Mouse (Mus musculus) megakaryocyte, embryonic 14.5 days (primary cell): ENCODE measurements at regions not wholly inside any gene's neighbourhood (a gene's known extent, or its start where the extent isn't known, plus 50 kb on each side); places are given as distances from the start of the nearest gene placed in this dataset.

Source experiments
- H3K27me3 ChIP-seq: replicated peaks from 2 replicates; pipeline ENCODE3; 2012; ENCODE audit warnings: inconsistent platforms
- H3K36me3 ChIP-seq: replicated peaks from 2 replicates; pipeline ENCODE3; 2012; ENCODE audit warnings: low read length, inconsistent platforms, mixed read lengths
- H3K4me1 ChIP-seq: 2 replicates; pipeline ENCODE4 v1.6.1; 2012; ENCODE audit warnings: inconsistent platforms
- H3K4me3 ChIP-seq: replicated peaks from 2 replicates; pipeline ENCODE3; 2012; ENCODE audit warnings: moderate library complexity, mild to moderate bottlenecking, inconsistent platforms
- H3K9me3 ChIP-seq: 2 replicates; pipeline ENCODE4 v1.6.1; 2012; ENCODE audit warnings: inconsistent platforms
- FLI1 ChIP-seq: IDR thresholded peaks from 2 replicates; pipeline ENCODE4 v1.6.1; 2012; ENCODE audit warnings: low read length, inconsistent platforms, mixed read lengths
- GATA1 ChIP-seq: IDR thresholded peaks from 3 replicates; pipeline ENCODE4 v1.6.1; 2012; ENCODE audit warnings: mixed read lengths, low read length, inconsistent platforms, borderline replicate concordance

DNA sequence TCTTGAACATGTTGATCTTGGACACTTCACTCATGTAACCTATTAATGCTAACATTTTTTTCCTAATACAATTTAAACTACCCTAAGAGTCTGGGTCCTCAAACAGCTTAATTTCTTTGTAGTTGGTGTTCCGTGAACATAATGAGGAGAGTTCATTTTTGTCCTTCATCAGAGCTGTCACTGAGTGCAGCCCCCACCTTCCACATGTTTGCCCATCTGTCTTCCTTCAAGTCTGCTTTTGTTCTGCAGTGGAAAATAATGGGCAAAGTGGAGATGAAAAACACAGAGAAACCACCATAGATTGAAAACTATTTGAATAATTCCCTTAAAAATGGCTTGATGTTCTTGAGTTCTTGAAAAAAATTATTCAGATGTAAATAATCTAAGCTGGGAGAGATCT, 369.5 kb upstream of the Nrp1 start:
- no peak for TF ChIP-seq GATA1
- TF ChIP-seq FLI1: no peak
- no peaks in the 10 kb centered on the region for H3K36me3 ChIP-seq
- H3K4me1 ChIP-seq: no peaks in the 10 kb centered on the region
- H3K9me3 ChIP-seq: no peaks in the 10 kb centered on the region
- H3K27me3 ChIP-seq: no peaks in the 10 kb centered on the region
- H3K4me3 ChIP-seq: no peak overlapping the region

GRCm38 (mm10) chr8:127994898-127995297, 363.5 kb upstream of the Nrp1 start:
- TF ChIP-seq GATA1 (no peak), FLI1 (no peak)

DNA sequence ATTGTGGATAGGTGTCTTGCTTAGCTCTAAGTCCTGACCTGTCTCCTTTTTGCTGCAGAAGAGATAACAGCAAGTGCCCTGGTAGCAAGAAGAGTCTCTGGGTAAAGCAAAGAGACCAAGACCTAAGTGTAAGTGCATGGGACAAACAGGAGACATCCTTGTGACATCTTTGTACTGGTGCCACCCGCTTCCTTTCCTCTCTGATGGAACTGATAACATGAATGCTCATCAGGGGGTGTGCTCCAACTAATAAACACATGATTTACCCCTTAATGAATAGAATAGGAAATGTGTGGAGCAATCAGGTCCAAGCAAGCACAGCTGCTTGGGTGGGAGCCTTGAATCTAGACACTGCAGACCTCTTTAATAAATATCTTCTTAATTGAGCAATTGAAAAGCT, 362.9 kb upstream of the Nrp1 start:
- no peaks in the 10 kb centered on the region for H3K4me1 ChIP-seq
- no peaks in the 10 kb centered on the region for H3K36me3 ChIP-seq
- TF ChIP-seq FLI1 (no peak), GATA1 (no peak)
- no peaks in the 10 kb centered on the region for H3K9me3 ChIP-seq
- no peaks in the 10 kb centered on the region for H3K27me3 ChIP-seq
- H3K4me3 ChIP-seq: no peak overlapping the region

More at GRCm38 (mm10) chr8:127994898-127995297, 363.5 kb upstream of the Nrp1 start:
- Histone ChIP-seq H3K4me3 (no peak overlapping the region), H3K4me1 (no peaks in the 10 kb centered on the region), H3K9me3 (no peaks in the 10 kb centered on the region), H3K27me3 (no peaks in the 10 kb centered on the region), H3K36me3 (no peaks in the 10 kb centered on the region)

GRCm38 (mm10) chr8:128002386-128002785, 356.0 kb upstream of the Nrp1 start:
- H3K4me3 ChIP-seq: no peak overlapping the region
- TF ChIP-seq GATA1: no peak
- no peak for TF ChIP-seq FLI1
- H3K36me3 ChIP-seq: no peaks in the 10 kb centered on the region
- no peaks in the 10 kb centered on the region for H3K27me3 ChIP-seq
- no peaks in the 10 kb centered on the region for H3K4me1 ChIP-seq
- no peaks in the 10 kb centered on the region for H3K9me3 ChIP-seq

DNA sequence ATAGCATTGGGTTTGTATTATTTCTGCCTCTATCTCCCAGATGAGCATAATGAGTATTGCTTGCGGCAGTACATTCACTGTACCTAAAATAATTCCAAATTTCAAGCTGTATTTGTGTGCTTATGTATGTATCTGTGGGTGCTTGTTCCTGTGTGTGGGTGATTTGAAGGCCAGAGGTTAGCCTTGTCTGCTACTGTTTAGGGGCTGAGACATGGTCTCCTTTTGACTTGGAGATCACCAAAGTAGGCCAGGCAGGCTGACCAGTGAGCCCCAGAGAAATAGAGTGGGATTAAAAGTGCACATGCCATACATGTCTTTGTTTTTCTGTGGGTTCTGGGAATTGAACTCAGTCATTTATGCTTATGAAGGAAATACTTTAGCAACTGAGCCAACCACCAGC, 355.6 kb upstream of the Nrp1 start:
- H3K4me1 ChIP-seq: no peaks in the 10 kb centered on the region
- no peaks in the 10 kb centered on the region for H3K36me3 ChIP-seq
- H3K9me3 ChIP-seq: no peaks in the 10 kb centered on the region
- TF ChIP-seq FLI1: no peak
- TF ChIP-seq GATA1: no peak
- no peaks in the 10 kb centered on the region for H3K27me3 ChIP-seq
- H3K4me3 ChIP-seq: no peak overlapping the region

DNA sequence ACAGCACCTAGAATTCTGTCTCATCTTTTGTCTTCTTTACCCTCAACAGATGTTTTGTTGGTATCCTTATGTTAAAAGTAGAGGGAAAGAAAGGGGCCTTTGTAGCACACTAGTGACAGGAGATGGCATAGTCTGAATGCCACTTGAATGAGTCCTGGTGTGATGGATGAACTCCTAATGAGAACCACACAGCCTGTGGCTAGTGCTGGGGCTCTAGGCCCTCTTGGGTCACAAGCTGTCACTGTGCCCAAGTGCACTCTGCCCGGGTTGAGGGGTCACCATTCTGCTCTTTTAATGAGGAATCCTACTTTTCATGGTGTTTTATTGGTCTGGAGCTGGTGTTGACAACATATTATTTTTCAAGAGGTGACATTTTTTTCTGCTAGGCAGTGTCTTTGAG, 355.0 kb upstream of the Nrp1 start:
- H3K4me1 ChIP-seq: no peaks in the 10 kb centered on the region
- H3K36me3 ChIP-seq: no peaks in the 10 kb centered on the region
- no peaks in the 10 kb centered on the region for H3K9me3 ChIP-seq
- no peak for TF ChIP-seq FLI1
- TF ChIP-seq GATA1: no peak
- H3K27me3 ChIP-seq: no peaks in the 10 kb centered on the region
- no peak overlapping the region for H3K4me3 ChIP-seq

DNA sequence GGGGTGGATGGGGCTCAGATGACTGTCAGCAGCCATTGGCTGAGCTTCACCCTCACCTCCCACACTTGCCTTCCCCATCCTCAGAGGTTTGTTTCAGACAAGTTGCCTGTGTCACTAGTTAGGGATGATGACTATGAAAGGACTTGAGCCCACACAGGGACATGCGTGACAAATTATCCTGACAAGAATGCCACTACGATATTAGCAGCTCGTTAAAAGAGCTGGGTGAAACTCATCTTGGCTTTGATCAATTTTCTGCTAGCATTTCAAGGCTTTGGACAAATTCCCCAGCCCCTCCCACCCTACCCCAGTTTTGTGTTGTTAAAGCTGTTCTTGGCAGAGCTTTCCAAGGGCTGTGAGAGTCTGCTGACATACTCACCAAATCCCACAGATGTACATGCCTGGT, 354.5 kb upstream of the Nrp1 start:
- Histone ChIP-seq H3K36me3 (no peaks in the 10 kb centered on the region), H3K9me3 (no peaks in the 10 kb centered on the region), H3K4me1 (no peaks in the 10 kb centered on the region), H3K4me3 (no peak overlapping the region), H3K27me3 (no peaks in the 10 kb centered on the region)
- no peak for TF ChIP-seq FLI1
- TF ChIP-seq GATA1: no peak

- Histone ChIP-seq H3K27me3 (no peaks in the 10 kb centered on the region), H3K9me3 (no peaks in the 10 kb centered on the region), H3K4me3 (no peak overlapping the region), H3K4me1 (no peaks in the 10 kb centered on the region), H3K36me3 (no peaks in the 10 kb centered on the region)
- TF ChIP-seq FLI1 (no peak), GATA1 (no peak)
Measured at GRCm38 (mm10) chr8:128009393-128010010, 348.9 kb upstream of the Nrp1 start.

- H3K36me3 ChIP-seq: no peaks in the 10 kb centered on the region
- no peak overlapping the region for H3K4me3 ChIP-seq
- no peaks in the 10 kb centered on the region for H3K4me1 ChIP-seq
- peaks cover 2% of the 10 kb centered on the region for H3K27me3 ChIP-seq
- no peak for TF ChIP-seq GATA1
- TF ChIP-seq FLI1: no peak
- H3K9me3 ChIP-seq: no peaks in the 10 kb centered on the region
Measured at GRCm38 (mm10) chr8:128017171-128017570, 341.2 kb upstream of the Nrp1 start.

- no peaks in the 10 kb centered on the region for H3K27me3 ChIP-seq
- no peak for TF ChIP-seq FLI1
- TF ChIP-seq GATA1: no peak
- 0 out of 2 replicates have a peak, but pooled peaks cover 3% of the 10 kb centered on the region for H3K9me3 ChIP-seq
- no peaks in the 10 kb centered on the region for H3K4me1 ChIP-seq
- no peak overlapping the region for H3K4me3 ChIP-seq
- H3K36me3 ChIP-seq: no peaks in the 10 kb centered on the region
Measured at GRCm38 (mm10) chr8:128023661-128024060, 334.7 kb upstream of the Nrp1 start.

DNA sequence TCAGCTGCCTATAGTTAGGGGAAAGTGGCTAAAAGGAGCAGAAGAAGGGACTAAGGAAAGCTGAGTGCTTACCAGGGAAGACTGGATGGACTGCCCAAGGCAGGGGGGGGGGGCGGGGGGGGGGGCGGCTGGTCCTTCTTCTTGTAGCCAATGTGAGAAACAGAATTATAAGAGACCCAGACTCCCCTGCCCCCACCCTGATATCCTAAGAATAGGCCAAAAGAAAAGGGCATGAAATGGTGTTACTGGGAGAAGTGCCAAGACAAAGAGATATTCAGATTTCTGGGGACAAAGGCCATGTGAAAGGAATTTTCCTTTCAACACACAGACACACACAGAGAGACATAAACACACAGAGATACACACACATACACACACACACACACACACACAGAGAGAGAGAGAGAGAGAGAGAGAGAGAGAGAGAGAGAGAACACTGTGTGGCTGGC, 333.6 kb upstream of the Nrp1 start:
- no peak overlapping the region for H3K4me3 ChIP-seq
- no peaks in the 10 kb centered on the region for H3K27me3 ChIP-seq
- TF ChIP-seq FLI1: no peak
- no peak for TF ChIP-seq GATA1
- no peaks in the 10 kb centered on the region for H3K4me1 ChIP-seq
- H3K9me3 ChIP-seq: 0 out of 2 replicates have a peak, but pooled peaks cover 3% of the 10 kb centered on the region
- no peaks in the 10 kb centered on the region for H3K36me3 ChIP-seq
